Mouse (Mus musculus) 3T3-L1 (cell line): Measurements from ENCODE around the gene Nexn.
A peak's percentile ranks its signal among the peaks of the same experiment; 100 is the strongest.

ENCODE experiments used
- DNase-seq: peaks from one replicate; pipeline ENCODE4 v3.0.0-alpha.2; 2015; ENCODE audit warnings: low read depth, low spot score

The Nexn gene

GRCm38 (mm10) chr3:152235805-152236204 lies 30.3 kb downstream of the Nexn start:
- no peak for DNase-seq

GRCm38 (mm10) chr3:152235238-152235637 lies 30.9 kb downstream of the Nexn start:
- DNase-seq: no peak

- no peak for DNase-seq
Measured at GRCm38 (mm10) chr3:152231333-152232100, 34.6 kb downstream of the Nexn start.

GRCm38 (mm10) chr3:152229271-152229670 lies 36.9 kb downstream of the Nexn start:
- DNase-seq: no peak

GRCm38 (mm10) chr3:152228843-152229242 lies 37.3 kb downstream of the Nexn start:
- DNase-seq: no peak

GRCm38 (mm10) chr3:152225906-152226305 lies 40.2 kb downstream of the Nexn start:
- DNase-seq: no peak

GRCm38 (mm10) chr3:152224918-152225317 lies 41.2 kb downstream of the Nexn start:
- peak; percentile 51 for DNase-seq

GRCm38 (mm10) chr3:152213416-152213815 lies 52.7 kb downstream of the Nexn start:
- DNase-seq: no peak

- DNase-seq: peak; percentile 38
Measured at GRCm38 (mm10) chr3:152211731-152212279, 54.3 kb downstream of the Nexn start.

GRCm38 (mm10) chr3:152210728-152211391 lies 55.3 kb downstream of the Nexn start:
- peak; percentile 71 for DNase-seq

- DNase-seq: peak; percentile 99
Measured at GRCm38 (mm10) chr3:152209967-152210634, 56.0 kb downstream of the Nexn start, which contains the start of the genes Dnajb4 and Fubp1. Gene Dnajb4 (minus strand): TSS chr3:152210302. Gene Fubp1 (plus strand): TSS chr3:152210422.

- DNase-seq: peak; percentile 69
Measured at GRCm38 (mm10) chr3:152209177-152209966, 56.8 kb downstream of the Nexn start.

GRCm38 (mm10) chr3:152208096-152208885 lies 57.9 kb downstream of the Nexn start:
- no peak for DNase-seq

- DNase-seq: peak; percentile 56
Measured at GRCm38 (mm10) chr3:152207156-152207555, 59.0 kb downstream of the Nexn start.

- DNase-seq: no peak
Measured at GRCm38 (mm10) chr3:152204577-152204976, 61.6 kb downstream of the Nexn start.

- no peak for DNase-seq
Measured at GRCm38 (mm10) chr3:152203996-152204395, 62.2 kb downstream of the Nexn start.

- no peak for DNase-seq
Measured at GRCm38 (mm10) chr3:152203411-152203810, 62.7 kb downstream of the Nexn start.

GRCm38 (mm10) chr3:152202942-152203341 lies 63.2 kb downstream of the Nexn start:
- no peak for DNase-seq

GRCm38 (mm10) chr3:152201651-152202050 lies 64.5 kb downstream of the Nexn start:
- DNase-seq: no peak

GRCm38 (mm10) chr3:152201181-152201580 lies 65.0 kb downstream of the Nexn start:
- no peak for DNase-seq
